Mouse (Mus musculus) CH12.LX (cell line): ENCODE results near the gene Bcr. TPM values are rescaled to one million over a fixed set of nuclear protein-coding genes. Genes with fewer than 3 reads are reported as not detected.

Source experiments
- DNase-seq: peaks from one replicate; pipeline ENCODE4 v3.0.0-alpha.2; 2013; ENCODE audit errors: extremely low read depth
- H3K27ac ChIP-seq: 2 replicates; pipeline ENCODE4 v1.5.1; 2012; ENCODE audit warnings: low read depth, mild to moderate bottlenecking, control low read depth, moderate library complexity; ENCODE audit not compliant: insufficient read depth
- H3K27me3 ChIP-seq: replicated peaks from 2 replicates; pipeline ENCODE3; 2012; ENCODE audit warnings: inconsistent platforms
- H3K36me3 ChIP-seq, 2 experiments: replicated peaks in 1 of 2; 2 replicates each; pipeline versions ENCODE3 to v1.6.1; 2012; ENCODE audit warnings: inconsistent platforms in 1 of 2, low read length in 1 of 2, mild to moderate bottlenecking in 1 of 2, mixed read lengths in 1 of 2, moderate library complexity in 1 of 2; ENCODE audit not compliant: control insufficient read depth in 1 of 2, insufficient read depth in 1 of 2
- H3K4me1 ChIP-seq, 2 experiments: 2 replicates each; pipeline ENCODE4 v1.6.1; 2012; ENCODE audit warnings: inconsistent platforms in 1 of 2, moderate library complexity in 1 of 2; ENCODE audit not compliant: insufficient read depth in 2 of 2, control insufficient read depth in 1 of 2
- H3K4me2 ChIP-seq: 2 replicates; pipeline ENCODE4 v1.6.1; 2012; ENCODE audit warnings: low read depth, mild to moderate bottlenecking, control low read depth; ENCODE audit not compliant: poor library complexity, insufficient read depth, severe bottlenecking
- H3K4me3 ChIP-seq, 3 experiments: fragments of 150-350 bp in 1 of 3; sonication (generic) in 1 of 3; replicated peaks in 1 of 3; 2 replicates each; pipeline versions ENCODE3 to v1.5.1; 2011 to 2012; ENCODE audit warnings: low read depth in 2 of 3, low read length in 2 of 3, mild to moderate bottlenecking in 2 of 3, moderate library complexity in 2 of 3, control low read depth in 1 of 3, improper control_type of control experiment in 1 of 3, inconsistent platforms in 1 of 3, mixed read lengths in 1 of 3; ENCODE audit not compliant: poor library complexity in 1 of 3
- H3K79me2 ChIP-seq: replicated peaks from 2 replicates; pipeline ENCODE4 v1.6.1; 2012; ENCODE audit warnings: mild to moderate bottlenecking, moderate library complexity; ENCODE audit not compliant: control insufficient read depth, poor library complexity, insufficient read depth, severe bottlenecking; ENCODE audit errors: extremely low read depth
- H3K9ac ChIP-seq: 2 replicates; pipeline ENCODE4 v1.6.1; 2012; ENCODE audit warnings: low read depth, mild to moderate bottlenecking, control low read depth, moderate library complexity; ENCODE audit not compliant: insufficient read depth
- H3K9me3 ChIP-seq: replicated peaks from 2 replicates; pipeline ENCODE3; 2012; ENCODE audit warnings: low read length, inconsistent platforms, mixed read lengths
- BHLHE40 ChIP-seq: IDR thresholded peaks from 2 replicates; pipeline ENCODE4 v1.6.1; 2011; ENCODE audit warnings: mild to moderate bottlenecking, low read depth, low read length, improper control_type of control experiment
- CHD1 ChIP-seq: IDR thresholded peaks from 2 replicates; pipeline ENCODE4 v1.6.1; 2012; ENCODE audit warnings: low read depth, low read length, improper control_type of control experiment, inconsistent platforms
- CHD2 ChIP-seq: IDR thresholded peaks from 2 replicates; pipeline ENCODE4 v1.6.1; 2011; ENCODE audit warnings: low read length, improper control_type of control experiment
- CTCF ChIP-seq, 2 experiments: IDR thresholded peaks in 1 of 2; conservative IDR thresholded peaks in 1 of 2; 2 replicates each; pipeline ENCODE4 v1.5.1; 2011 to 2012; ENCODE audit warnings: low read depth in 2 of 2, low read length in 2 of 2, improper control_type of control experiment in 1 of 2, inconsistent platforms in 1 of 2, mild to moderate bottlenecking in 1 of 2, moderate library complexity in 1 of 2
- E2F4 ChIP-seq: IDR thresholded peaks from 2 replicates; pipeline ENCODE4 v1.6.1; 2011; ENCODE audit warnings: low read depth, low read length, improper control_type of control experiment; ENCODE audit not compliant: insufficient replicate concordance
- ELF1 ChIP-seq: IDR thresholded peaks from 2 replicates; pipeline ENCODE4 v1.6.1; 2014; ENCODE audit warnings: low read depth, mild to moderate bottlenecking, inconsistent platforms, low read length, improper control_type of control experiment
- EP300 ChIP-seq: IDR thresholded peaks from 2 replicates; pipeline ENCODE4 v1.6.1; 2011; ENCODE audit warnings: low read length, improper control_type of control experiment
- ETS1 ChIP-seq: conservative IDR thresholded peaks from 2 replicates; pipeline ENCODE4 v1.6.1; 2012; ENCODE audit warnings: low read depth, mild to moderate bottlenecking, inconsistent platforms, low read length, improper control_type of control experiment, moderate library complexity
- GABPA ChIP-seq: IDR thresholded peaks from 2 replicates; pipeline ENCODE4 v1.6.1; 2012; ENCODE audit warnings: low read depth, low read length, improper control_type of control experiment, inconsistent platforms; ENCODE audit not compliant: insufficient replicate concordance
- HCFC1 ChIP-seq: IDR thresholded peaks from 2 replicates; pipeline ENCODE4 v1.6.1; 2012; ENCODE audit warnings: low read depth, mild to moderate bottlenecking, inconsistent platforms, low read length, improper control_type of control experiment
- IRF4 ChIP-seq: IDR thresholded peaks from 2 replicates; pipeline ENCODE4 v1.6.1; 2014; ENCODE audit warnings: low read depth, mild to moderate bottlenecking, inconsistent platforms, low read length, improper control_type of control experiment
- JUN ChIP-seq: IDR thresholded peaks from 2 replicates; pipeline ENCODE4 v1.6.1; 2011; ENCODE audit warnings: low read depth, mild to moderate bottlenecking, low read length, improper control_type of control experiment, moderate library complexity; ENCODE audit not compliant: insufficient read depth
- JUND ChIP-seq: conservative IDR thresholded peaks from 2 replicates; pipeline ENCODE4 v1.6.1; 2011; ENCODE audit warnings: low read depth, low read length, improper control_type of control experiment
- KAT2A ChIP-seq: IDR thresholded peaks from 2 replicates; pipeline ENCODE4 v1.6.1; 2012; ENCODE audit warnings: low read length, improper control_type of control experiment, inconsistent platforms; ENCODE audit not compliant: insufficient replicate concordance
- MAFK ChIP-seq: IDR thresholded peaks from 2 replicates; pipeline ENCODE4 v1.6.1; 2011; ENCODE audit warnings: low read length, improper control_type of control experiment; ENCODE audit not compliant: insufficient replicate concordance
- MAX ChIP-seq: IDR thresholded peaks from 2 replicates; pipeline ENCODE4 v1.6.1; 2011; ENCODE audit warnings: low read length, improper control_type of control experiment
- MAZ ChIP-seq: IDR thresholded peaks from 2 replicates; pipeline ENCODE4 v1.6.1; 2012; ENCODE audit warnings: low read depth, mild to moderate bottlenecking, inconsistent platforms, low read length, improper control_type of control experiment, moderate library complexity
- MEF2A ChIP-seq: IDR thresholded peaks from 2 replicates; pipeline ENCODE4 v1.6.1; 2014; ENCODE audit warnings: low read depth, mild to moderate bottlenecking, inconsistent platforms, low read length, improper control_type of control experiment, borderline replicate concordance
- MXI1 ChIP-seq: IDR thresholded peaks from 2 replicates; pipeline ENCODE4 v1.6.1; 2011; ENCODE audit warnings: mild to moderate bottlenecking, low read depth, low read length, improper control_type of control experiment
- MYC ChIP-seq: IDR thresholded peaks from 2 replicates; pipeline ENCODE4 v1.6.1; 2011; ENCODE audit warnings: low read depth, mild to moderate bottlenecking, improper control_type of control experiment, low read length
- NELFE ChIP-seq: IDR thresholded peaks from 2 replicates; pipeline ENCODE4 v1.6.1; 2011; ENCODE audit warnings: low read depth, low read length, improper control_type of control experiment
- NRF1 ChIP-seq: IDR thresholded peaks from 2 replicates; pipeline ENCODE4 v1.6.1; 2014; ENCODE audit warnings: low read depth, mild to moderate bottlenecking, inconsistent platforms, low read length, improper control_type of control experiment, moderate library complexity
- PAX5 ChIP-seq: IDR thresholded peaks from 2 replicates; pipeline ENCODE4 v1.6.1; 2012; ENCODE audit warnings: low read length, inconsistent platforms, mixed read lengths
- POLR2A ChIP-seq: IDR thresholded peaks from 2 replicates; pipeline ENCODE4 v1.6.1; 2011; ENCODE audit warnings: low read depth, mild to moderate bottlenecking, improper control_type of control experiment, low read length
- POLR2AphosphoS2 ChIP-seq: IDR thresholded peaks from 2 replicates; pipeline ENCODE4 v1.6.1; 2011; ENCODE audit warnings: low read depth, low read length, improper control_type of control experiment
- RAD21 ChIP-seq: IDR thresholded peaks from 2 replicates; pipeline ENCODE4 v1.6.1; 2011; ENCODE audit warnings: low read depth, mild to moderate bottlenecking, low read length, improper control_type of control experiment, moderate library complexity
- RCOR1 ChIP-seq: conservative IDR thresholded peaks from 2 replicates; pipeline ENCODE4 v1.6.1; 2012; ENCODE audit warnings: low read depth, mild to moderate bottlenecking, inconsistent platforms, low read length, improper control_type of control experiment
- SIN3A ChIP-seq: IDR thresholded peaks from 2 replicates; pipeline ENCODE4 v1.6.1; 2012; ENCODE audit warnings: low read length, improper control_type of control experiment, inconsistent platforms
- SMC3 ChIP-seq: IDR thresholded peaks from 2 replicates; pipeline ENCODE4 v1.6.1; 2011; ENCODE audit warnings: low read depth, low read length, improper control_type of control experiment
- TBP ChIP-seq: conservative IDR thresholded peaks from 2 replicates; pipeline ENCODE4 v1.6.1; 2011; ENCODE audit warnings: low read depth, low read length, improper control_type of control experiment
- TCF12 ChIP-seq: IDR thresholded peaks from 2 replicates; pipeline ENCODE4 v1.6.1; 2014; ENCODE audit warnings: low read depth, mild to moderate bottlenecking, inconsistent platforms, low read length, improper control_type of control experiment
- UBTF ChIP-seq: IDR thresholded peaks from 2 replicates; pipeline ENCODE4 v1.6.1; 2012; ENCODE audit warnings: low read depth, mild to moderate bottlenecking, inconsistent platforms, low read length, improper control_type of control experiment, moderate library complexity
- USF1 ChIP-seq: IDR thresholded peaks from 2 replicates; pipeline ENCODE4 v1.6.1; 2014; ENCODE audit warnings: low read depth, mild to moderate bottlenecking, inconsistent platforms, low read length, improper control_type of control experiment
- USF2 ChIP-seq: conservative IDR thresholded peaks from 2 replicates; pipeline ENCODE4 v1.6.1; 2011; ENCODE audit warnings: low read depth, low read length, improper control_type of control experiment
- ZC3H11A ChIP-seq: IDR thresholded peaks from 2 replicates; pipeline ENCODE4 v1.6.1; 2012; ENCODE audit warnings: low read depth, mild to moderate bottlenecking, inconsistent platforms, low read length, improper control_type of control experiment
- ZKSCAN1 ChIP-seq: IDR thresholded peaks from 2 replicates; pipeline ENCODE4 v1.6.1; 2012; ENCODE audit warnings: low read depth, inconsistent platforms, low read length, improper control_type of control experiment, borderline replicate concordance
- ZMIZ1 ChIP-seq: IDR thresholded peaks from 2 replicates; pipeline ENCODE4 v1.6.1; 2012; ENCODE audit warnings: low read depth, mild to moderate bottlenecking, inconsistent platforms, low read length, improper control_type of control experiment
- ZNF384 ChIP-seq: IDR thresholded peaks from 2 replicates; pipeline ENCODE4 v1.6.1; 2012; ENCODE audit warnings: low read depth, low read length, improper control_type of control experiment, inconsistent platforms
- dilution Hi-C: fragments of 300-500 bp; cut with MboI; formaldehyde crosslinking; loops from 2 replicates; pipeline ENCODE4 v1.14.3; 2020; ENCODE audit warnings: low sequenced_read_pairs; ENCODE audit not compliant: extremely low pct_unique_long_range_greater_than_20kb, extremely low pct_ligation_motif_present
- in situ Hi-C: fragments of 300-500 bp; cut with MboI; formaldehyde crosslinking; loops from 3 replicates; pipeline ENCODE4 v1.14.3; 2019; ENCODE audit warnings: low sequenced_read_pairs, low pct_ligation_motif_present, low pct_unique_long_range_greater_than_20kb, mixed read lengths
- polyA plus RNA-seq: library from polyadenylated mRNA; unstranded; fragments of >175 nt; gene quantifications from 2 replicates; pipeline ENCODE4 v1.2.1, GENCODE M21; 2012; ENCODE audit warnings: low read depth; ENCODE audit not compliant: insufficient read length
- total RNA-seq, 2 experiments: library from RNA; depleted of rRNA; stranded (reverse); fragments of 300-350 nt in 1 of 2; fragments of >200 nt in 1 of 2; gene quantifications; 2 replicates each; pipeline ENCODE4 v1.2.3; 2012 to 2014

Bcr gene
- total and polyA plus RNA-seq, 3 experiments = 4.0 to 22.1 (median 20.0) TPM

GRCm38 (mm10) chr10:75224154-75224553 is 163.8 kb downstream of the Bcr start:
- Histone ChIP-seq H3K36me3 (peaks cover 0 to 14% of the 10 kb centered on the region in 2 experiments), H3K4me2 (peak overlapping the region; percentile 42), H3K9me3 (no peaks in the 10 kb centered on the region), H3K4me3 (peak overlapping the region in 1 of 3 experiments; percentile 25), H3K9ac (no peak overlapping the region), H3K4me1 (peaks cover 18 to 76% of the 10 kb centered on the region in 2 experiments), H3K79me2 (peaks cover 34% of the 10 kb centered on the region), H3K27me3 (no peaks in the 10 kb centered on the region), H3K27ac (peak overlapping the region; percentile 90)
- in situ Hi-C loops = no loop called here
- TF ChIP-seq JUN (no peak), MAX (no peak), TCF12 (peak; percentile 35; the same call in 1 of the 2 replicates), ZKSCAN1 (no peak), CHD2 (no peak), SIN3A (peak; percentile 65), POLR2A (peak; percentile 34; the same call in 1 of the 2 replicates), ZC3H11A (no peak), EP300 (no peak), POLR2AphosphoS2 (no peak), NRF1 (no peak), USF2 (no peak), NELFE (no peak), MAFK (no peak), ELF1 (no peak), ETS1 (peak; percentile 62), MAZ (no peak), HCFC1 (no peak), BHLHE40 (peak; percentile 59), MYC (no peak), ZMIZ1 (peak; percentile 41; the same call in 1 of the 2 replicates), KAT2A (no peak), TBP (0 out of 2 replicates have a peak, but pooled peaks have one; percentile 34), RCOR1 (no peak), USF1 (no peak), MXI1 (no peak), ZNF384 (no peak), GABPA (no peak), RAD21 (no peak), UBTF (no peak), CTCF (conservative IDR thresholded peaks at IDR 0.05 in 1 of 2, IDR thresholded peaks at IDR 0.05 in 1 of 2; ENCODE audit: low read depth in 2 of 2, low read length in 2 of 2) (no peak), MEF2A (0 out of 2 replicates have a peak, but pooled peaks have one; percentile 19), JUND (no peak), IRF4 (0 out of 2 replicates have a peak, but pooled peaks have one; percentile 25), CHD1 (0 out of 2 replicates have a peak, but pooled peaks have one; percentile 39), SMC3 (no peak), E2F4 (no peak), PAX5 (no peak)
- dilution Hi-C loops = no loop called here
- DNase-seq = peak; percentile 23
